Mouse (Mus musculus) cerebellum, adult 18-20 months (tissue): Measurements from ENCODE around the gene Cdc6.
"Not testable (repeated sequence)": the region's sequence is repeated elsewhere in the genome, so short reads cannot be mapped to it uniquely, and the experiment has no call there.

ENCODE experiments used
- DNase-seq, 2 experiments: peaks; one replicate each; pipeline ENCODE4 v3.0.0; 2021

Cdc6 gene

DNA sequence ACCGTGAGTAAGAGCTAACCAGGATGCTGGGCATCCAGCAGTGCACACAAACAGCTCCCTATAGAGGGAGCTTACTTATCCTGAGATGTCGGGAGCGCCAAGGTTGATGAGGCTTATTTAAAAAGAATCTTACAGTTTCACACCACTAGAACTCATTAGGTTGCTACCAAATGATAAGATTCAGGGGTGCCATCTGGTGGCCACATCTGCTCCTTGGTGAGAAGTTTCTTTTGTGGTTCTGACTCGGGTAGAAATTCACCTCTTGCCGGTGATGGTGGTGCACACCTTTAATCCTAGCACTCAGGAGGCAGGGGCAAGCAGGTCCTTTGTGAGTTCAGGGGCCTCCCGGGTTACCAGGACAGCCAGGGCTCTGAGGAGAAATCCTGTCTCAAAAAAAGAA is 2.1 kb downstream of the Cdc6 start:
- peak; percentile 69 to 73 for DNase-seq

GRCm38 (mm10) chr11:98910415-98910814 is 2.8 kb downstream of the Cdc6 start:
- no peak for DNase-seq

- DNase-seq: no peak
These were observed 3.9 kb downstream of the Cdc6 start for GRCm38 (mm10) chr11:98911498-98911897.

GRCm38 (mm10) chr11:98914196-98914595 is 6.6 kb downstream of the Cdc6 start:
- no peak for DNase-seq

- DNase-seq: not testable (repeated sequence)
These were observed 8.8 kb downstream of the Cdc6 start for GRCm38 (mm10) chr11:98916376-98916775.

- DNase-seq: no peak
These were observed 9.9 kb downstream of the Cdc6 start for GRCm38 (mm10) chr11:98917428-98918005.

- no peak for DNase-seq
These were observed 10.6 kb downstream of the Cdc6 start for GRCm38 (mm10) chr11:98918231-98918630.

GRCm38 (mm10) chr11:98919009-98919408 is 11.4 kb downstream of the Cdc6 start:
- DNase-seq: no peak

- DNase-seq: peak; percentile 53 to 57
These were observed 14.2 kb downstream of the Cdc6 start for GRCm38 (mm10) chr11:98921813-98922212.

DNA sequence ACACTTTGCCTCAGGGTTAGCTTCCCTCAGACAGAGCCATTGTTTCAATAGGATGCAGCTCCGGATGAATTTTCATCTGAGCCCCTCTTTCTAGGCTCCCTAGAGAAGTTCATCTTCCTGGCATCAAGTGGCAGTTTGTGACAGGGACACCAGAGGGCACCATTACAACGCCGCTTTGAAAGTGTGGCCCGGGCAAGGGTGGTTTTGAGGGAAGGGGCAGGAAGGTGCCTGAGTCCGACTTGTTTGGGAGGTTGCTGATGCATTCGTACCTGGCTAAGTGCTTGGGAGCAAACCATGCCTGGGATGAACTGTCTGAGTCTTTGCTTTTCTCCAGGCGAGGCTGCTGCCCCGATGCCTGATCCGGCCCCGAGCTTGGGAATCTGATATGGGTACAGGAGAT is 14.7 kb downstream of the Cdc6 start:
- DNase-seq: peak; percentile 65 to 79

- not testable (repeated sequence) for DNase-seq
These were observed 15.5 kb downstream of the Cdc6 start for GRCm38 (mm10) chr11:98922851-98923711.

DNA sequence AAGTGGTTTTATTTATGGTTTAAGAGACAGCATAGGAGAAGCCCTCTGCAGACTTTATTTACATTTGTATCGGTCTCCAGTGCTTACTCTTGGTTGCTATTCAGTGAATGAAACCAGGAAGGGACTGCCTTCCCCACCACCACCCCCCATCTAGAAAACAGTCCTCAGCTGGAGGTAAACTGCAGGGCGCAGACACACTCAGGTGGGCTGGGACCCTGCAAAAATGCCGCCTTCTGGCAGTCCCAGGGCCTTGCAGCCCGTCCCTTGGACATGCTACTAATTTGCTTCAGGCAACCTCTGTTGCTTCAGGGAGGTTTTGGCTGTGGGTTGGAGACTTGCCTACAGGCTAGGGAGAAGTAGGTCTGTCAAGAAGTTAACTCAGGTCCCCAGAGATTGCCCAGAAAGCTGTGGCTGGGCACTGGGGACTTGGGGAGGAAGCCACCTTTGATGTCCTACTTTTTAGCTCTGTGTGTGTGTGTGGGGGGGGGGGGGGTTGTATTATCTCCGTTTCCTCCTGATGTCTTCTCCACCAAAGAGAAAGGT is 17.1 kb downstream of the Cdc6 start:
- DNase-seq: no peak

GRCm38 (mm10) chr11:98925265-98925721 is 17.7 kb downstream of the Cdc6 start:
- peak in 1 of 2 experiments; percentile 41 for DNase-seq

DNA sequence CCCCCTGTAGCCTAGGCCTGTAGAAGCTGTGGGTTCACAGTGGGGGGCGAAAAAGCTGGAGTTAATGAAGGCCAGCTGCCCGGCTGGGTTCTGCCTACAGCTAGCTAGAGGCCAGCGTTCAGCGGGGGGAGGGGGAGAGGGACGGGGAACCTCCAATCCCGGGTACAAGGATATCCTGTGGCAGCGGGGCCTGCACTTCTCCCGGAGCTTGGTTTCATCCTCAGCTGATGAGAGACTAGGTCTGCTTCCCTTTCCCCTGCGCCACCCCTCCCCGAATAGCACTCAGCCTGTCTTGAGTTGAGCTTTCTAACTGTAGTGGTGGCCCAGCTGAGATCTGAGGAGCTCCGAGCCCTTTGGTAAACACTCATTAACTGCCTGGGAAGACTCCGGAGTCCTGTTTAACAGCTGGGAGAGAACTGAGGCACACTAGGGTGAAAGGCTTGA is 18.3 kb downstream of the Cdc6 start:
- DNase-seq: peak in 1 of 2 experiments; percentile 25

DNA sequence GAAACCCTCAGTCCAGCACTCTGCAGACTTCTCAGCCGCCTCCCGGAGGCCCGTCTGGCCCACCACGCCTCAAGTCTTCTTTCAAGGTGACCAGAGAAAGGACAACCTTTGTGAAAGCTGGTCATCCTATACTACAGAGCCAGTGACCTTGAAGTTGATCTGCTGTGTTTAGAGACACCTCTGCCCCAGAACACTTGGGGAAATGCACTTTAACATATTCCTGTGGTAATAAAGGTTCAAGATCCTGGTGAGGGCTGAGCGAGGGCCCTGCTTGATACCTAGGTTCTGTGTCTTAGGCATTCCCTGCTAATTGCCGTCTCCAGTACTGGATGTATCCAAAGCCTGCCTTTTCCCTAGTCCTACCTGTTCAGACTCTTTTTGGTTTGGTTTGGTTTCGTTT is 19.0 kb downstream of the Cdc6 start:
- DNase-seq: no peak

DNA sequence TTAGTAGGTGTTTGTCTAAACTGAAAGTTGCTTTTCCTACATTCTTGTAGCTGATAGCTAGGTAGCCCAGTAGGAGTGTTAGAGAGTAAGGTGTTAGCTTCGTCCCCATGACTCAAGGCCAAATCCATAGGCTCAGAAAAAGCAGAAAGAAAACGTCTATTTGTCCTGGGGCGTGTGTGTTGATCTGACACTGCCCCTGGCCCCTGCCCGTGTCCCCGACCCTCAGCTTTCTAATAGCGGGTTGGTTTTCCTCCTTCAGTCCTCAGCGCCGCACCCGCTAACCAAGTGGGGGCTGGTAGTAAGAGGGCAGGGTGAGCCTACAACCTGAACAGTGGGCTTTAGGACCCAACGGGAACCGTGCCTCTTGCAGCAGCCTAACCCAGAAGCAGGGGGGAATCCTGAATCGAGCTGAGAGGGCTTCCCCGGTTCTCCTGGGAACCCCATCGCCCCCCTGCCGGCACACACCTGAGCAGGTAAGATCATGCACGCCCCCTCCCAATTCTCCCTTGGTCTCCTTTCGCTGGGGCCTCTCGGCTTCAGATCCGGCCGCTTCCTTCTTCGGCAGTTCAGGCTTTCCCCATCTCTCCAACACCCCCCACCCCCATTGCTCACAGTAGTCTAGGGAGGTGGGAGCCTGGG is 20.0 kb downstream of the Cdc6 start, which contains the start of gene Rara:
TSS of gene Rara (plus strand) at position 381 of the 639 bp plus-strand sequence.
- DNase-seq: peak; percentile 78 to 84

GRCm38 (mm10) chr11:98928186-98928893 is 20.7 kb downstream of the Cdc6 start:
- peak; percentile 68 to 70 for DNase-seq

- peak; percentile 79 to 80 for DNase-seq
These were observed 21.9 kb downstream of the Cdc6 start for GRCm38 (mm10) chr11:98929503-98929902.

GRCm38 (mm10) chr11:98930127-98930601 is 22.6 kb downstream of the Cdc6 start:
- peak; percentile 83 to 85 for DNase-seq

- DNase-seq: peak; percentile 39 to 47
These were observed 23.3 kb downstream of the Cdc6 start for GRCm38 (mm10) chr11:98930773-98931512.

GRCm38 (mm10) chr11:98931513-98932292 is 24.1 kb downstream of the Cdc6 start:
- DNase-seq: peak; percentile 41 to 62
